Mouse (Mus musculus): ENCODE measurements at regions not wholly inside any gene's neighbourhood (a gene's known extent, or its start where the extent isn't known, plus 50 kb on each side); places are given as distances from the start of the nearest gene placed in this dataset.

GRCm38 (mm10) chr2:33978550-33978949 is 90.8 kb upstream of the Mvb12b start:
- Histone ChIP-seq H3K4me1 (replicated peaks; ENCODE audit: low read depth, low read length) (peaks cover 40% of the 10 kb centered on the region), H3K27me3 (ENCODE audit: insufficient read depth, low read length) (peaks cover 30% of the 10 kb centered on the region), H3K9me3 (ENCODE audit: low read length) (no peaks in the 10 kb centered on the region), H3K4me3 (replicated peaks; ENCODE audit: low read length) (peak overlapping the region; percentile 51; the same call in 1 of the 2 replicates), H3K36me3 (ENCODE audit: insufficient read depth, low read length) (no peaks in the 10 kb centered on the region)
- TF ChIP-seq CTCF (conservative IDR thresholded peaks at IDR 0.05; ENCODE audit: low read length) (no peak), POU5F1 (IDR thresholded peaks at IDR 0.05; ENCODE audit: borderline replicate concordance, low read length) (no peak), NANOG (IDR thresholded peaks at IDR 0.05; ENCODE audit: borderline replicate concordance, low read length) (no peak)

DNA sequence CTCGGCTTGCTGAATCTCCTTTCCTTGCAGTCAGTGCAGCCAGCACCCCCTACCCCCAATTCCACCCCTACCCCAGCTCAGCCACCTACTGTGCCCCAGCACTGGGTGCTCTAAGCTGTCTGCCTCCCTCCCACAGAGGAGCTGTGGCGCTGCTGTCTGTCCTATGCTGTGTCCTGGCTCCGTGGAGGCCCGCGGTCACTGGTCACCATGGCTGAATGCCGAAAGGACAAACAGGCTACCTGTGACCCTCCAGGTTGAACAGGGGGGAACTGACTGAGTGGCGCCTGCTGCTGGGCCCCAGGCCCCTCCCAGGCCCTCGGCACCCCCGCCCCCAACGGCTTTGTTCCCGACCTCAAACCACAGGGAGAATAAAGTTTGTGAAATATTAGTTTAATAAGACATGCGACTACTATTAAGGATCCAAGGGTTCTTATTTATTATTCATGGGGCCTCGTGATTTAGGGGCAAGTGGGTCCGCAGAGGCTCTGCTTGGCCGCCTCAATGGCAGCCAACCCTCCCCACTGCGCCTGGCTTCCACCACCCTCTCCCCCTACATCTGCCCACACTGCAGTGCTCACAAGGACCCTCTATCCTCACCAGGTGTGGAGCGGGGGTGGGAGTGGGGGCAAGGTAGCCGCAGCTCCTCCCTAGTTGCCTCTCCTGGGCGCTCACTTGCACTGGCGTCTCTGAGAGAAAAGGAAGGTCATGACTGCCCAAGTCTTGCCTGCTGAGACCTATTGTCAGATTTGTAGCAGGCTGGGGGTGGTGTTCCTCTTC is 90.0 kb upstream of the Mvb12b start:
- Histone ChIP-seq H3K4me1 (replicated peaks; ENCODE audit: low read depth, low read length) (peaks cover 38% of the 10 kb centered on the region), H3K9me3 (ENCODE audit: low read length) (no peaks in the 10 kb centered on the region), H3K36me3 (ENCODE audit: insufficient read depth, low read length) (no peaks in the 10 kb centered on the region), H3K27me3 (ENCODE audit: insufficient read depth, low read length) (peaks cover 30% of the 10 kb centered on the region), H3K4me3 (replicated peaks; ENCODE audit: low read length) (peak overlapping the region; percentile 51)
- TF ChIP-seq POU5F1 (IDR thresholded peaks at IDR 0.05; ENCODE audit: borderline replicate concordance, low read length): no peak
- no peak for TF ChIP-seq NANOG (IDR thresholded peaks at IDR 0.05; ENCODE audit: borderline replicate concordance, low read length)
- no peak for TF ChIP-seq CTCF (conservative IDR thresholded peaks at IDR 0.05; ENCODE audit: low read length)

- peak overlapping the region; percentile 51; the same call in 1 of the 2 replicates for H3K4me3 ChIP-seq (replicated peaks; ENCODE audit: low read length)
- peaks cover 36% of the 10 kb centered on the region for H3K4me1 ChIP-seq (replicated peaks; ENCODE audit: low read depth, low read length)
- TF ChIP-seq NANOG (IDR thresholded peaks at IDR 0.05; ENCODE audit: borderline replicate concordance, low read length) (no peak), CTCF (conservative IDR thresholded peaks at IDR 0.05; ENCODE audit: low read length) (no peak), POU5F1 (IDR thresholded peaks at IDR 0.05; ENCODE audit: borderline replicate concordance, low read length) (no peak)
- H3K27me3 ChIP-seq (ENCODE audit: insufficient read depth, low read length): peaks cover 30% of the 10 kb centered on the region
- no peaks in the 10 kb centered on the region for H3K36me3 ChIP-seq (ENCODE audit: insufficient read depth, low read length)
- H3K9me3 ChIP-seq (ENCODE audit: low read length): no peaks in the 10 kb centered on the region
These were observed 89.4 kb upstream of the Mvb12b start for GRCm38 (mm10) chr2:33977151-33977550.

GRCm38 (mm10) chr2:33976183-33976582 is 88.4 kb upstream of the Mvb12b start:
- TF ChIP-seq CTCF (conservative IDR thresholded peaks at IDR 0.05; ENCODE audit: low read length): no peak
- TF ChIP-seq POU5F1 (IDR thresholded peaks at IDR 0.05; ENCODE audit: borderline replicate concordance, low read length): no peak
- no peak for TF ChIP-seq NANOG (IDR thresholded peaks at IDR 0.05; ENCODE audit: borderline replicate concordance, low read length)
- no peaks in the 10 kb centered on the region for H3K9me3 ChIP-seq (ENCODE audit: low read length)
- H3K36me3 ChIP-seq (ENCODE audit: insufficient read depth, low read length): no peaks in the 10 kb centered on the region
- peak overlapping the region; percentile 66 for H3K4me3 ChIP-seq (replicated peaks; ENCODE audit: low read length)
- H3K4me1 ChIP-seq (replicated peaks; ENCODE audit: low read depth, low read length): peaks cover 29% of the 10 kb centered on the region
- H3K27me3 ChIP-seq (ENCODE audit: insufficient read depth, low read length): peaks cover 33% of the 10 kb centered on the region

GRCm38 (mm10) chr2:33975423-33976127 is 87.8 kb upstream of the Mvb12b start:
- H3K9me3 ChIP-seq (ENCODE audit: low read length): peaks cover 4% of the 10 kb centered on the region; the same call in 1 of the 2 replicates
- TF ChIP-seq NANOG (IDR thresholded peaks at IDR 0.05; ENCODE audit: borderline replicate concordance, low read length) (no peak), POU5F1 (IDR thresholded peaks at IDR 0.05; ENCODE audit: borderline replicate concordance, low read length) (no peak), CTCF (conservative IDR thresholded peaks at IDR 0.05; ENCODE audit: low read length) (no peak)

GRCm38 (mm10) chr2:33974737-33975422 is 87.1 kb upstream of the Mvb12b start:
- no peak overlapping the region for H3K4me3 ChIP-seq (replicated peaks; ENCODE audit: low read length)
- peaks cover 29% of the 10 kb centered on the region for H3K4me1 ChIP-seq (replicated peaks; ENCODE audit: low read depth, low read length)
- peaks cover 28% of the 10 kb centered on the region for H3K27me3 ChIP-seq (ENCODE audit: insufficient read depth, low read length)
- H3K9me3 ChIP-seq (ENCODE audit: low read length): peaks cover 5% of the 10 kb centered on the region; the same call in 1 of the 2 replicates
- H3K36me3 ChIP-seq (ENCODE audit: insufficient read depth, low read length): no peaks in the 10 kb centered on the region
- no peak for TF ChIP-seq CTCF (conservative IDR thresholded peaks at IDR 0.05; ENCODE audit: low read length)
- TF ChIP-seq POU5F1 (IDR thresholded peaks at IDR 0.05; ENCODE audit: borderline replicate concordance, low read length): no peak
- TF ChIP-seq NANOG (IDR thresholded peaks at IDR 0.05; ENCODE audit: borderline replicate concordance, low read length): no peak

More at GRCm38 (mm10) chr2:33975423-33976127, 87.8 kb upstream of the Mvb12b start:
- H3K27me3 ChIP-seq (ENCODE audit: insufficient read depth, low read length): peaks cover 29% of the 10 kb centered on the region
- peak overlapping the region; percentile 66 for H3K4me3 ChIP-seq (replicated peaks; ENCODE audit: low read length)
- H3K36me3 ChIP-seq (ENCODE audit: insufficient read depth, low read length): no peaks in the 10 kb centered on the region
- H3K4me1 ChIP-seq (replicated peaks; ENCODE audit: low read depth, low read length): peaks cover 29% of the 10 kb centered on the region

DNA sequence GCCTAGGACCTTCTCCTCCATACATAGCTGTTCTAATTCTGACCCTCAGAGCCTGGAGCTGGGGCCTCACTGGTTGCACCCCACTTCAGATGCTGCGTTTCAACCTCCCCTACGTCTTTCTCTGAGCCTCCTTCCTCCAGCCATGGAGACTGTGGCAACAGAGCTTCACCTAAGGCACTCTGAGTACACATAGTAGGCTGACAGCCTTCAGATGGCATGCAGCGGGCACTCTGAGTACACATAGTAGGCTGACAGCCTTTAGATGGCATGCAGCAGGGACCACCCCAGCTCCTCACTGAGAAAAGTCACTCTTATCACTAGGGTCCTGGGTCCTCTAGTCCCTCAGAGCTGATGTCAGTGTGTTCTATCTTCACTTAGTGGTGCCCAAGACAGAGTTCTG is 86.3 kb upstream of the Mvb12b start:
- Histone ChIP-seq H3K36me3 (ENCODE audit: insufficient read depth, low read length) (no peaks in the 10 kb centered on the region), H3K9me3 (ENCODE audit: low read length) (peaks cover 5% of the 10 kb centered on the region; the same call in 1 of the 2 replicates), H3K27me3 (ENCODE audit: insufficient read depth, low read length) (peaks cover 28% of the 10 kb centered on the region), H3K4me3 (replicated peaks; ENCODE audit: low read length) (no peak overlapping the region), H3K4me1 (replicated peaks; ENCODE audit: low read depth, low read length) (peaks cover 29% of the 10 kb centered on the region)
- no peak for TF ChIP-seq CTCF (conservative IDR thresholded peaks at IDR 0.05; ENCODE audit: low read length)
- no peak for TF ChIP-seq NANOG (IDR thresholded peaks at IDR 0.05; ENCODE audit: borderline replicate concordance, low read length)
- TF ChIP-seq POU5F1 (IDR thresholded peaks at IDR 0.05; ENCODE audit: borderline replicate concordance, low read length): no peak

Measured in E14TG2a.4 (cell line).